Comparison of ENCODE assay signal across 8 mouse cellular contexts in the genomic region with DNA sequence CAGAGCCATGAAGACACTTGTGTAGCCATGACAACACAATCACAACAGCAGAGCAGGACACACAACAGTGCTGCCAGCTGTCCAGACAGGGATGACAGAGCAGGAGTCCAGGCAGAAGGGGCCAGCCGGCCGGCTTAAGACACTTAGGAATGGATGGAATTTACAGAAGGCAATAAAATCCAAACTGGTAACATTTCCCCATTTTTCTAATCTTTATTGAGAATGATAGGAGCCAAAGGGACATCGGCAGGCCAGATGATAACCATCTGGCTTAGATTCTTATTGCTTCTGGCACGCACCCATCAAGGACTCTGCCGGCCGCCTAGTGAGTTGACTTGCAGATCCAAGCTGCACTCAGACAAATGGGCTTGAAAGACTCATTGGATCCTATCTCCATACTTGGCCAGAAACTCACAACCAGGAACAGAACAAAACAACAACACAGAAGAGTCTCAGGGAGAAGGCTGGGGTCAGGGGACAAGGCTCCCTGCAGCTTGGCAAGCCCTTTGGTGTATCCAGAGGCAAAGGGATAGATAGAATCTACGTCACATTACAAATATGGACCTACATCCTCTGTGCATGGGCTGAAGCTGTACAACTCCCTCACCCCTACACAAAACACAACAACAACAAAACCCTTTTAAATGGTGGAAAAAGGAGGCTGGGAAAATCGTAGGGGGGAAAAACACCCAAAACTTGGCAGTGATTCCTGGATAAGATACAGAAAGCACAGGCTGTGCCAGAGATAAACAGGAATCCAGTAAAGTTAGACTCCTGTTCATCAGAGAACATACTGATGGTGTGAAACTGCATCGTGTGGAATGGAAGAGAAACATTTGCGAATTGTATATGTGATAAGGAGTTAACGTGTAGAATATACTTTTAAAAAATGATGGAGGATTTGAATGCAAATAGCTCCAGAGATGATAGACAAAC. TPM values are rescaled to one million over a fixed set of nuclear protein-coding genes. Genes with fewer than 3 reads are reported as not detected.
DNase-seq lines count a peak whose midpoint lies in the region; ATAC-seq lines count a peak whose summit lies in the region.

No protein-coding gene starts in this region.

- H3K36me3 ChIP-seq in forebrain, embryonic 16.5 days (ENCODE audit: control insufficient read depth, insufficient read depth), result no peaks in the 10 kb centered on the region
- no peaks in the 10 kb centered on the region for H3K36me3 ChIP-seq in forebrain, embryonic 10.5 days (replicated peaks)

- no peak overlapping the region for H3K9ac ChIP-seq in forebrain, embryonic 16.5 days (replicated peaks; ENCODE audit: low read depth, low read length)

- no peaks in the 10 kb centered on the region for H3K9me3 ChIP-seq in forebrain, embryonic 16.5 days (ENCODE audit: control insufficient read depth, low read length)
- 0 out of 2 replicates have a peak, but pooled peaks cover 4% of the 10 kb centered on the region for H3K9me3 ChIP-seq in forebrain, embryonic 10.5 days

- H3K4me1 ChIP-seq in forebrain, embryonic 16.5 days (replicated peaks; ENCODE audit: control insufficient read depth, insufficient read depth, low read length), result no peaks in the 10 kb centered on the region
- H3K4me1 ChIP-seq in forebrain, embryonic 10.5 days, result peaks cover 13% of the 10 kb centered on the region

- peak overlapping the region; percentile 16; the same call in 1 of the 2 replicates for H3K4me2 ChIP-seq in forebrain, embryonic 16.5 days (ENCODE audit: low read length)

- no peak overlapping the region for H3K4me3 ChIP-seq in forebrain, embryonic 16.5 days (replicated peaks; ENCODE audit: low read length)
- H3K4me3 ChIP-seq in forebrain, embryonic 10.5 days, result no peak overlapping the region

- H3K27ac ChIP-seq in forebrain, embryonic 16.5 days (ENCODE audit: low read length), result peak overlapping the region; percentile 11
- no peak overlapping the region for H3K27ac ChIP-seq in forebrain, embryonic 10.5 days

- ATAC-seq in forebrain, embryonic 16.5 days, result peak; percentile 73

- no peaks in the 10 kb centered on the region for H3K27me3 ChIP-seq in forebrain, embryonic 16.5 days (replicated peaks; ENCODE audit: control insufficient read depth, insufficient read depth, low read length)
- H3K27me3 ChIP-seq in forebrain, embryonic 10.5 days (ENCODE audit: poor library complexity, severe bottlenecking), result no peaks in the 10 kb centered on the region

- 55% methylated on average over 11 of the region's 11 CpGs for WGBS in forebrain, embryonic 16.5 days
- 91% methylated on average over 11 of the region's 11 CpGs for WGBS in forebrain, embryonic 10.5 days

- no peak for DNase-seq in forebrain, embryonic 10.5 days (ENCODE audit: extremely low spot score, low spot score)
- DNase-seq in urinary bladder, postnatal 4 days (ENCODE audit: low spot score in 2 of 2), result peak; percentile 48 to 70
- DNase-seq in urinary bladder, adult 2 months (ENCODE audit: low spot score), result no peak
- DNase-seq in kidney, postnatal 4 days, result peak; percentile 73 to 79
- DNase-seq in skeletal muscle tissue, adult 2 months (ENCODE audit: low read depth, low spot score), result peak; percentile 73
- DNase-seq in thymus, postnatal 4 days, result no peak
- DNase-seq in thymus, postnatal 14 days, result no peak

RNA-seq across cellular contexts. Expression of a gene that starts 35.7 kb away (rescaled TPM):
- polyA plus RNA-seq in forebrain, embryonic 16.5 days (2015; fragmentation: Nextera tagmentation; extraction: Ambion mirVana), result 0.38 and 0.82 TPM in 2 replicates
- 2.6 and 2.9 TPM in 2 replicates for polyA plus RNA-seq in forebrain, embryonic 10.5 days (2016; fragmentation: Nextera tagmentation; extraction: Ambion mirVana)
- 42.6 and 42.8 TPM in 2 replicates for polyA plus RNA-seq in urinary bladder, adult 2 months (2012; rRNA removed)

Comparison
In these comparisons a context has a peak if more than half of its experiments do, and no peak if none do; other contexts are left out.
1. DNase-seq: peak in urinary bladder, postnatal 4 days (2 of 2), kidney, postnatal 4 days (2 of 2) and skeletal muscle tissue, adult 2 months (single experiment); none in forebrain, embryonic 10.5 days (single experiment), urinary bladder, adult 2 months (single experiment), thymus, postnatal 4 days (single experiment) and thymus, postnatal 14 days (single experiment).
2. RNA of a gene that starts 35.7 kb away (polyA plus RNA-seq): 42.6 to 42.8 TPM in urinary bladder, adult 2 months; 2.6 to 2.9 TPM in forebrain, embryonic 10.5 days and 0.38 to 0.82 TPM in forebrain, embryonic 16.5 days; every median in the first group is over 10 times any median in the second.